Mouse (Mus musculus) liver, embryonic 12.5 days (tissue): ENCODE results near the gene Tead2. TPM values are rescaled to one million over a fixed set of nuclear protein-coding genes. Genes with fewer than 3 reads are reported as not detected.

ENCODE experiments used
- ATAC-seq: fragments of 200-750 bp; cut with Nextera tagmentation; 2 replicates; pipeline ENCODE4 v1.8.0; 2017; ENCODE audit warnings: moderate number of reproducible peaks, mild to moderate bottlenecking, moderate library complexity
- H3K27ac ChIP-seq: fragments of 300-500 bp; sonication (generic); 2 replicates; pipeline ENCODE4 v1.5.1; 2016; ENCODE audit warnings: mild to moderate bottlenecking
- H3K27me3 ChIP-seq: fragments of 300-500 bp; sonication (generic); replicated peaks from 2 replicates; pipeline ENCODE4 v1.6.1; 2016; ENCODE audit warnings: mild to moderate bottlenecking, moderate library complexity
- H3K36me3 ChIP-seq: fragments of 300-500 bp; sonication (generic); 2 replicates; pipeline ENCODE4 v1.6.1; 2016; ENCODE audit warnings: mild to moderate bottlenecking, moderate library complexity
- H3K4me1 ChIP-seq: fragments of 300-500 bp; sonication (generic); 2 replicates; pipeline ENCODE4 v1.6.1; 2016
- H3K4me2 ChIP-seq: fragments of 300-500 bp; sonication (generic); 2 replicates; pipeline ENCODE4 v1.6.1; 2016; ENCODE audit warnings: mild to moderate bottlenecking, moderate library complexity
- H3K4me3 ChIP-seq: fragments of 300-500 bp; sonication (generic); 2 replicates; pipeline ENCODE4 v1.5.1; 2016; ENCODE audit warnings: mild to moderate bottlenecking, moderate library complexity
- H3K9ac ChIP-seq: fragments of 300-500 bp; sonication (generic); 2 replicates; pipeline ENCODE4 v1.6.1; 2016; ENCODE audit warnings: mild to moderate bottlenecking, moderate library complexity
- H3K9me3 ChIP-seq: fragments of 300-500 bp; sonication (generic); replicated peaks from 2 replicates; pipeline ENCODE4 v1.6.1; 2016; ENCODE audit warnings: mild to moderate bottlenecking, moderate library complexity
- WGBS: fragments of 180-500 bp; shearing (Covaris S2); methylation state at CpG from one replicate; pipeline ENCODE4 v1.1.7; 2016; ENCODE audit not compliant: insufficient replicate concordance; 5-methylcytosine and 5-hydroxymethylcytosine counted together
- polyA plus RNA-seq: library from polyadenylated mRNA; unstranded; fragments of >200 nt; fragmentation: Nextera tagmentation; extraction: Ambion mirVana; gene quantifications from 2 replicates; pipeline ENCODE4 v1.2.1, GENCODE M21; 2016

Gene Tead2
- polyA plus RNA-seq, 1 experiment from 2014 or later, result 23.6 TPM

GRCm38 (mm10) chr7:45211070-45211469, 4.5 kb upstream of the Tead2 start:
- 10% methylated on average over 10 of the region's 10 CpGs for WGBS

GRCm38 (mm10) chr7:45211851-45212251, 3.7 kb upstream of the Tead2 start, which contains the start of gene Dkkl1:
Gene Dkkl1 (minus strand): TSS chr7:45212147.
- Histone ChIP-seq H3K9ac (no peak within 1 kb of the TSS), H3K9me3 (no peaks in the 10 kb centered on the region; the same call in 1 of the 2 replicates), H3K4me2 (peak within 1 kb of the TSS; percentile 71), H3K4me3 (peak within 1 kb of the TSS; percentile 23), H3K4me1 (peaks cover 35% of the 10 kb centered on the region), H3K36me3 (no peaks in the 10 kb centered on the region), H3K27me3 (peaks cover 65% of the 10 kb centered on the region), H3K27ac (no peak within 1 kb of the TSS)
- 4% methylated on average over 17 of the region's 17 CpGs for WGBS
- ATAC-seq, result peak; percentile 57

More at GRCm38 (mm10) chr7:45211070-45211469, 4.5 kb upstream of the Tead2 start:
- Histone ChIP-seq H3K9me3 (no peaks in the 10 kb centered on the region; the same call in 1 of the 2 replicates), H3K36me3 (no peaks in the 10 kb centered on the region), H3K4me3 (peak overlapping the region; percentile 23), H3K4me2 (peak overlapping the region; percentile 71), H3K9ac (no peak overlapping the region), H3K4me1 (peaks cover 29% of the 10 kb centered on the region), H3K27ac (no peak overlapping the region), H3K27me3 (peaks cover 57% of the 10 kb centered on the region)
- no peak for ATAC-seq

- ATAC-seq, result no peak
- Histone ChIP-seq H3K27me3 (peaks cover 70% of the 10 kb centered on the region), H3K9ac (no peak overlapping the region), H3K27ac (no peak overlapping the region), H3K9me3 (no peaks in the 10 kb centered on the region; the same call in 1 of the 2 replicates), H3K4me2 (peak overlapping the region; percentile 71), H3K4me1 (peaks cover 40% of the 10 kb centered on the region), H3K36me3 (no peaks in the 10 kb centered on the region), H3K4me3 (no peak overlapping the region)
- WGBS, result 55% methylated on average over 7 of the region's 7 CpGs
Observed at GRCm38 (mm10) chr7:45212356-45212755, 3.2 kb upstream of the Tead2 start.

DNA sequence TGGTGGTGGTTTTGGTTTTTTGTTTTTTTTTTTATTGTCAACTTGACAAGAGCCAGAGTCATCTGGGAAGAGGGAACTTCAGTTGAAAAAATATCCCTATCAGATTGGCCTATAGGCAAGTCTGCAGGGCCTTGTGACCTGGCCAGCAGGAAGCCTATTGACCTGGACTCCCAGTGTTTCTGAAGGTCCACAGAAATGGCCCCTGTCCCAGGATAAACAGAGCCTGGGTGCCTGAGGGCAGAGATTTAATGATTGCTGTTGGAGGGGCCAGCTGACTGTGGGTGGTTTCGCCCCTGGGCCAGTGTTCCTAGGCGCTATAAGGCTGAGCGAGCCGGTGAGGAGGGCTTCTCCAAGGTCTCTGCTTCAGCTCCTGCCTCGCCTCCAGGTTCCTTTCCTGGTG, 1.8 kb upstream of the Tead2 start:
- peaks cover 70% of the 10 kb centered on the region for H3K27me3 ChIP-seq
- peaks cover 41% of the 10 kb centered on the region for H3K4me1 ChIP-seq
- WGBS, result 70% methylated on average over 5 of the region's 5 CpGs
- no peak for ATAC-seq
- H3K27ac ChIP-seq, result 0 out of 2 replicates have a peak overlapping the region, but pooled peaks have one; percentile 3
- H3K36me3 ChIP-seq, result 0 out of 2 replicates have a peak, but pooled peaks cover under 1% of the 10 kb centered on the region
- no peaks in the 10 kb centered on the region for H3K9me3 ChIP-seq
- no peak overlapping the region for H3K4me2 ChIP-seq
- H3K4me3 ChIP-seq, result no peak overlapping the region
- no peak overlapping the region for H3K9ac ChIP-seq

- Histone ChIP-seq H3K9ac (peak overlapping the region; percentile 66), H3K9me3 (no peaks in the 10 kb centered on the region), H3K4me1 (peaks cover 33% of the 10 kb centered on the region), H3K4me3 (peak overlapping the region; percentile 58), H3K27ac (peak overlapping the region; percentile 68), H3K27me3 (peaks cover 52% of the 10 kb centered on the region), H3K36me3 (peaks cover 19% of the 10 kb centered on the region), H3K4me2 (peak overlapping the region; percentile 63)
- WGBS, result 4% methylated on average over 13 of the region's 13 CpGs
- no peak for ATAC-seq
Observed at GRCm38 (mm10) chr7:45216442-45217183, 1.1 kb downstream of the Tead2 start.

DNA sequence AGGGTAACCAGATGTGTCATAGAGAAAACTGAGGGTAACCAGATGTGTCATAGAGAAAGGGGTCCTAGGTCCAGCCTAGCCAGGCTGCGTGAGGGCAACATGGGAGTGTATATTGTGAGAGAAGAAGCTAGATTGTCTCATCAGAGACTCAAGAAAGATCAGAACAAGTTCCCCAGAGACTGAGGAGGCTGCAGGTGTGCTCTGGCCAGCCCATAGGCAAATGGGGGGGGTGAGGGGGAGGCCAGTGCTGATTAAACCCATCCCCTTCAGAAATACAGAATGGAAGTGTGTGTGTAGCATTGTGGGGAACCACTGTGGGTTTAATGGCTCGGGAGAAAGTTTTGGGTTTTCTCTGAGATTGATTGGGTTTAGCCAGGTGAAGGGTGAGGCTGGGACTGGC, 6.1 kb downstream of the Tead2 start:
- H3K4me2 ChIP-seq, result no peak overlapping the region
- H3K9me3 ChIP-seq, result no peaks in the 10 kb centered on the region
- no peak overlapping the region for H3K9ac ChIP-seq
- H3K27ac ChIP-seq, result no peak overlapping the region
- H3K36me3 ChIP-seq, result peaks cover 44% of the 10 kb centered on the region
- 42% methylated on average over 2 of the region's 2 CpGs for WGBS
- H3K27me3 ChIP-seq, result peaks cover 17% of the 10 kb centered on the region
- ATAC-seq, result no peak
- H3K4me3 ChIP-seq, result no peak overlapping the region
- peaks cover 11% of the 10 kb centered on the region; the same call in 1 of the 2 replicates for H3K4me1 ChIP-seq

DNA sequence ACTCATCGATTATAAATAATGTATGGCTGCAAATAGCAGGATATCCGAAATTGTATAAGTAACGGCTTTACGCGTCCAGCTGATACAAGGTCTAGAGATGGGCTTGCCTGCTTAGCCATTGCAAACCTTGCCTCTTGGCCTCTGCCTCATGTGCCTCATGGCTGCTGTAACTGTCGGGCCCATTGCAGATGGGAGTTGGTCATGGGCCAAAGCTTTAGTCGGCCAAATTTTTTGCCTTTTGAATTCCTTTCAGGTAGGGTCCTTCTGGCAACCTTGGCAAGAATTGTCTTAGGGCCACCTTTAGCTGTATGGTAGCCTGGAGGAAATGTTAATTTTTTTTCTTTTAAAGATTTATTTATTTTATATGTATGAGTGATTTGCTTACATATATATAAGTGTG, 9.3 kb downstream of the Tead2 start:
- Histone ChIP-seq H3K9ac (no peak overlapping the region), H3K36me3 (peaks cover 47% of the 10 kb centered on the region), H3K9me3 (no peaks in the 10 kb centered on the region), H3K27me3 (peaks cover 6% of the 10 kb centered on the region; the same call in 1 of the 2 replicates), H3K4me2 (no peak overlapping the region), H3K4me1 (no peaks in the 10 kb centered on the region), H3K27ac (no peak overlapping the region), H3K4me3 (no peak overlapping the region)
- WGBS, result 79% methylated on average over 7 of the region's 7 CpGs
- no peak for ATAC-seq

- Histone ChIP-seq H3K9me3 (no peaks in the 10 kb centered on the region), H3K4me1 (no peaks in the 10 kb centered on the region), H3K27me3 (peaks cover 6% of the 10 kb centered on the region; the same call in 1 of the 2 replicates), H3K4me2 (no peak overlapping the region), H3K27ac (no peak overlapping the region), H3K36me3 (peaks cover 44% of the 10 kb centered on the region), H3K4me3 (no peak overlapping the region), H3K9ac (no peak overlapping the region)
- 84% methylated on average over 5 of the region's 5 CpGs for WGBS
- ATAC-seq, result no peak
Observed at GRCm38 (mm10) chr7:45226421-45226820, 10.9 kb downstream of the Tead2 start.

GRCm38 (mm10) chr7:45228548-45228947, 13.0 kb downstream of the Tead2 start:
- H3K27ac ChIP-seq, result no peak overlapping the region
- 82% methylated on average over 18 of the region's 18 CpGs for WGBS
- no peak overlapping the region for H3K9ac ChIP-seq
- peaks cover 38% of the 10 kb centered on the region for H3K36me3 ChIP-seq
- no peaks in the 10 kb centered on the region for H3K9me3 ChIP-seq
- no peak for ATAC-seq
- no peak overlapping the region for H3K4me2 ChIP-seq
- peaks cover 6% of the 10 kb centered on the region; the same call in 1 of the 2 replicates for H3K27me3 ChIP-seq
- no peak overlapping the region for H3K4me3 ChIP-seq
- H3K4me1 ChIP-seq, result peaks cover 11% of the 10 kb centered on the region

- no peaks in the 10 kb centered on the region for H3K9me3 ChIP-seq
- no peak overlapping the region for H3K4me3 ChIP-seq
- no peak overlapping the region for H3K27ac ChIP-seq
- peaks cover 6% of the 10 kb centered on the region; the same call in 1 of the 2 replicates for H3K27me3 ChIP-seq
- no peak for ATAC-seq
- WGBS, result 74% methylated on average over 8 of the region's 8 CpGs
- no peak overlapping the region for H3K9ac ChIP-seq
- H3K4me1 ChIP-seq, result peaks cover 16% of the 10 kb centered on the region
- H3K36me3 ChIP-seq, result peaks cover 36% of the 10 kb centered on the region
- H3K4me2 ChIP-seq, result no peak overlapping the region
Observed at GRCm38 (mm10) chr7:45229046-45229445, 13.5 kb downstream of the Tead2 start.

- no peak overlapping the region for H3K9ac ChIP-seq
- H3K4me1 ChIP-seq, result peaks cover 22% of the 10 kb centered on the region
- no peak overlapping the region for H3K27ac ChIP-seq
- H3K4me3 ChIP-seq, result no peak overlapping the region
- 60% methylated on average over 7 of the region's 7 CpGs for WGBS
- H3K36me3 ChIP-seq, result peaks cover 36% of the 10 kb centered on the region
- H3K9me3 ChIP-seq, result no peaks in the 10 kb centered on the region
- no peak overlapping the region for H3K4me2 ChIP-seq
- peaks cover 6% of the 10 kb centered on the region; the same call in 1 of the 2 replicates for H3K27me3 ChIP-seq
- ATAC-seq, result no peak
Observed at GRCm38 (mm10) chr7:45229459-45230203, 14.1 kb downstream of the Tead2 start.

DNA sequence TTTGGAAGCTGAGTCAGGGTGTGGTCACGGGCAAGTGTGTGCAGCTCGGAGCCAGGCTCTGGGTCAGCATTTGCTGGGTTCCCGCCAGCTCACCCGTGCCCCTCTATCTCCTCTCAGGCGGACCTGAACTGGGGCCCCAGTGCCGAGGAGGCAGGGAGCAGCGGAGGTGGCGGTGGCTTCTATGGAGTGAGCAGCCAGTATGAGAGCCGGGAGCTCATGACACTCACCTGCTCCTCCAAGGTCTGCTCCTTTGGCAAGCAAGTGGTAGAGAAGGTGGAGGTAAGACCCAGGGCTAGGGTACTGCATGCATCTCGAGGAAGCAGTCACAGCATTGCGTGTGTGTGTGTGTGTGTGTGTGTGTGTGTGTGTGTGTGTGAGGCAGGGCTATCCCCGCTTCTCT, 15.6 kb downstream of the Tead2 start:
- Histone ChIP-seq H3K4me2 (no peak overlapping the region), H3K4me3 (no peak overlapping the region), H3K9ac (no peak overlapping the region), H3K9me3 (no peaks in the 10 kb centered on the region), H3K36me3 (peaks cover 27% of the 10 kb centered on the region), H3K27ac (no peak overlapping the region), H3K27me3 (peaks cover 7% of the 10 kb centered on the region; the same call in 1 of the 2 replicates), H3K4me1 (peaks cover 36% of the 10 kb centered on the region)
- ATAC-seq, result no peak
- WGBS, result 71% methylated on average over 12 of the region's 12 CpGs
